Mouse (Mus musculus): ENCODE measurements around the gene Isy1. TPM values are rescaled to one million over a fixed set of nuclear protein-coding genes. Genes with fewer than 3 reads are reported as not detected.

Isy1 gene
- polyA plus RNA-seq, 1 experiment from 2014 or later = 39.0 TPM

GRCm38 (mm10) chr6:87809651-87810161 is 28.9 kb downstream of the Isy1 start:
- Histone ChIP-seq H3K9me3 (no peaks in the 10 kb centered on the region), H3K36me3 (no peaks in the 10 kb centered on the region), H3K9ac (no peak overlapping the region), H3K4me2 (peak overlapping the region; percentile 87), H3K27ac (peak overlapping the region; percentile 28), H3K4me1 (peaks cover 23% of the 10 kb centered on the region), H3K4me3 (replicated peaks) (peak overlapping the region; percentile 79), H3K27me3 (replicated peaks) (no peaks in the 10 kb centered on the region)
- 78% methylated on average over 6 of the region's 6 CpGs for WGBS
- no peak for ATAC-seq (ENCODE audit: insufficient read depth, low FRiP score, low read depth)

GRCm38 (mm10) chr6:87809144-87809543 is 29.5 kb downstream of the Isy1 start:
- Histone ChIP-seq H3K9ac (no peak overlapping the region), H3K9me3 (no peaks in the 10 kb centered on the region), H3K27me3 (replicated peaks) (no peaks in the 10 kb centered on the region), H3K4me2 (no peak overlapping the region), H3K36me3 (no peaks in the 10 kb centered on the region), H3K4me3 (replicated peaks) (no peak overlapping the region), H3K27ac (peak overlapping the region; percentile 28), H3K4me1 (peaks cover 23% of the 10 kb centered on the region)
- no peak for ATAC-seq (ENCODE audit: insufficient read depth, low FRiP score, low read depth)
- 90% methylated on average over 2 of the region's 2 CpGs for WGBS

- Histone ChIP-seq H3K4me3 (replicated peaks) (no peak overlapping the region), H3K4me2 (no peak overlapping the region), H3K4me1 (peaks cover 23% of the 10 kb centered on the region), H3K36me3 (no peaks in the 10 kb centered on the region), H3K27ac (no peak overlapping the region; the same call in 1 of the 2 replicates), H3K27me3 (replicated peaks) (no peaks in the 10 kb centered on the region), H3K9ac (no peak overlapping the region), H3K9me3 (no peaks in the 10 kb centered on the region)
- WGBS = 50% methylated on average over 3 of the region's 3 CpGs
- ATAC-seq (ENCODE audit: insufficient read depth, low FRiP score, low read depth) = no peak
Measured at GRCm38 (mm10) chr6:87808521-87808920, 30.1 kb downstream of the Isy1 start.

GRCm38 (mm10) chr6:87807735-87808440 is 30.7 kb downstream of the Isy1 start:
- Histone ChIP-seq H3K27ac (no peak overlapping the region; the same call in 1 of the 2 replicates), H3K9me3 (no peaks in the 10 kb centered on the region), H3K4me2 (no peak overlapping the region), H3K27me3 (replicated peaks) (no peaks in the 10 kb centered on the region), H3K4me3 (replicated peaks) (no peak overlapping the region), H3K36me3 (no peaks in the 10 kb centered on the region), H3K4me1 (peaks cover 23% of the 10 kb centered on the region), H3K9ac (no peak overlapping the region)
- no peak for ATAC-seq (ENCODE audit: insufficient read depth, low FRiP score, low read depth)
- 81% methylated on average over 4 of the region's 4 CpGs for WGBS

- Histone ChIP-seq H3K4me2 (no peak overlapping the region), H3K36me3 (no peaks in the 10 kb centered on the region), H3K4me3 (replicated peaks) (no peak overlapping the region), H3K9me3 (no peaks in the 10 kb centered on the region), H3K27ac (no peak overlapping the region), H3K27me3 (replicated peaks) (no peaks in the 10 kb centered on the region), H3K9ac (no peak overlapping the region), H3K4me1 (peaks cover 18% of the 10 kb centered on the region)
- 63% methylated on average over 2 of the region's 2 CpGs for WGBS
- ATAC-seq (ENCODE audit: insufficient read depth, low FRiP score, low read depth) = no peak
Measured at GRCm38 (mm10) chr6:87806857-87807256, 31.7 kb downstream of the Isy1 start.

GRCm38 (mm10) chr6:87806028-87806427 is 32.6 kb downstream of the Isy1 start:
- no peak for ATAC-seq (ENCODE audit: insufficient read depth, low FRiP score, low read depth)

GRCm38 (mm10) chr6:87805448-87805847 is 33.1 kb downstream of the Isy1 start:
- no peak overlapping the region for H3K9ac ChIP-seq
- no peak for ATAC-seq (ENCODE audit: insufficient read depth, low FRiP score, low read depth)
- no peaks in the 10 kb centered on the region for H3K9me3 ChIP-seq
- peaks cover 18% of the 10 kb centered on the region for H3K4me1 ChIP-seq
- H3K4me2 ChIP-seq = no peak overlapping the region
- H3K4me3 ChIP-seq (replicated peaks) = no peak overlapping the region
- no peak overlapping the region for H3K27ac ChIP-seq
- no peaks in the 10 kb centered on the region for H3K36me3 ChIP-seq
- 82% methylated on average over 7 of the region's 7 CpGs for WGBS
- no peaks in the 10 kb centered on the region for H3K27me3 ChIP-seq (replicated peaks)

More at GRCm38 (mm10) chr6:87806028-87806427, 32.6 kb downstream of the Isy1 start:
- Histone ChIP-seq H3K27ac (no peak overlapping the region), H3K27me3 (replicated peaks) (no peaks in the 10 kb centered on the region), H3K36me3 (no peaks in the 10 kb centered on the region), H3K9ac (no peak overlapping the region), H3K4me2 (no peak overlapping the region), H3K9me3 (no peaks in the 10 kb centered on the region), H3K4me3 (replicated peaks) (no peak overlapping the region), H3K4me1 (peaks cover 18% of the 10 kb centered on the region)
- WGBS = 70% methylated on average over 2 of the region's 2 CpGs

GRCm38 (mm10) chr6:87804886-87805285 is 33.7 kb downstream of the Isy1 start:
- Histone ChIP-seq H3K4me2 (no peak overlapping the region), H3K9ac (no peak overlapping the region), H3K27ac (no peak overlapping the region), H3K4me3 (replicated peaks) (no peak overlapping the region), H3K9me3 (no peaks in the 10 kb centered on the region), H3K36me3 (no peaks in the 10 kb centered on the region), H3K27me3 (replicated peaks) (no peaks in the 10 kb centered on the region), H3K4me1 (peaks cover 14% of the 10 kb centered on the region)
- ATAC-seq (ENCODE audit: insufficient read depth, low FRiP score, low read depth) = no peak
- WGBS = 66% methylated on average over 7 of the region's 7 CpGs

- H3K27me3 ChIP-seq (replicated peaks) = no peaks in the 10 kb centered on the region
- ATAC-seq (ENCODE audit: insufficient read depth, low FRiP score, low read depth) = no peak
- H3K27ac ChIP-seq = no peak overlapping the region
- no peaks in the 10 kb centered on the region for H3K9me3 ChIP-seq
- H3K36me3 ChIP-seq = no peaks in the 10 kb centered on the region
- 0 out of 2 replicates have a peak, but pooled peaks cover 7% of the 10 kb centered on the region for H3K4me1 ChIP-seq
- no peak overlapping the region for H3K4me2 ChIP-seq
- no peak overlapping the region for H3K4me3 ChIP-seq (replicated peaks)
- 68% methylated on average over 1 of the region's 1 CpGs for WGBS
- no peak overlapping the region for H3K9ac ChIP-seq
Measured at GRCm38 (mm10) chr6:87804036-87804435, 34.6 kb downstream of the Isy1 start.

- Histone ChIP-seq H3K9ac (no peak overlapping the region), H3K36me3 (no peaks in the 10 kb centered on the region), H3K27ac (no peak overlapping the region), H3K27me3 (replicated peaks) (no peaks in the 10 kb centered on the region), H3K4me1 (0 out of 2 replicates have a peak, but pooled peaks cover 6% of the 10 kb centered on the region), H3K4me3 (replicated peaks) (no peak overlapping the region), H3K9me3 (no peaks in the 10 kb centered on the region), H3K4me2 (no peak overlapping the region)
- WGBS = 81% methylated on average over 7 of the region's 7 CpGs
- no peak for ATAC-seq (ENCODE audit: insufficient read depth, low FRiP score, low read depth)
Measured at GRCm38 (mm10) chr6:87802462-87802861, 36.1 kb downstream of the Isy1 start.

GRCm38 (mm10) chr6:87799576-87799975 is 39.0 kb downstream of the Isy1 start:
- Histone ChIP-seq H3K9ac (no peak overlapping the region), H3K27ac (no peak overlapping the region), H3K4me2 (no peak overlapping the region), H3K27me3 (replicated peaks) (no peaks in the 10 kb centered on the region), H3K9me3 (no peaks in the 10 kb centered on the region), H3K4me3 (replicated peaks) (no peak overlapping the region), H3K36me3 (no peaks in the 10 kb centered on the region), H3K4me1 (0 out of 2 replicates have a peak, but pooled peaks cover 5% of the 10 kb centered on the region)
- WGBS = 92% methylated on average over 6 of the region's 6 CpGs
- ATAC-seq (ENCODE audit: insufficient read depth, low FRiP score, low read depth) = no peak

- ATAC-seq (ENCODE audit: insufficient read depth, low FRiP score, low read depth) = no peak
- Histone ChIP-seq H3K36me3 (peaks cover 6% of the 10 kb centered on the region; the same call in 1 of the 2 replicates), H3K4me1 (0 out of 2 replicates have a peak, but pooled peaks cover 5% of the 10 kb centered on the region), H3K9me3 (no peaks in the 10 kb centered on the region), H3K27ac (no peak overlapping the region), H3K27me3 (replicated peaks) (no peaks in the 10 kb centered on the region), H3K4me3 (replicated peaks) (no peak overlapping the region), H3K9ac (no peak overlapping the region), H3K4me2 (no peak overlapping the region)
- 35% methylated on average over 2 of the region's 2 CpGs for WGBS
Measured at GRCm38 (mm10) chr6:87797321-87797720, 41.3 kb downstream of the Isy1 start.
